Mouse (Mus musculus) megakaryocyte, embryonic 14.5 days (primary cell): ENCODE results near the gene Alox8. TPM values are rescaled to one million over a fixed set of nuclear protein-coding genes. Genes with fewer than 3 reads are reported as not detected.

Experiments used
- H3K27me3 ChIP-seq: replicated peaks from 2 replicates; pipeline ENCODE3; 2012; ENCODE audit warnings: inconsistent platforms
- H3K36me3 ChIP-seq: replicated peaks from 2 replicates; pipeline ENCODE3; 2012; ENCODE audit warnings: low read length, inconsistent platforms, mixed read lengths
- H3K4me1 ChIP-seq: 2 replicates; pipeline ENCODE4 v1.6.1; 2012; ENCODE audit warnings: inconsistent platforms
- H3K4me3 ChIP-seq: replicated peaks from 2 replicates; pipeline ENCODE3; 2012; ENCODE audit warnings: moderate library complexity, mild to moderate bottlenecking, inconsistent platforms
- H3K9me3 ChIP-seq: 2 replicates; pipeline ENCODE4 v1.6.1; 2012; ENCODE audit warnings: inconsistent platforms
- FLI1 ChIP-seq: IDR thresholded peaks from 2 replicates; pipeline ENCODE4 v1.6.1; 2012; ENCODE audit warnings: low read length, inconsistent platforms, mixed read lengths
- GATA1 ChIP-seq: IDR thresholded peaks from 3 replicates; pipeline ENCODE4 v1.6.1; 2012; ENCODE audit warnings: mixed read lengths, low read length, inconsistent platforms, borderline replicate concordance
- polyA plus RNA-seq: library from polyadenylated mRNA; stranded (reverse); fragments of >175 nt; gene quantifications from 2 replicates; pipeline ENCODE4 v1.2.3, GENCODE M21; 2012; ENCODE audit warnings: low replicate concordance; ENCODE audit not compliant: insufficient read depth

Alox8 gene
- polyA plus RNA-seq, 1 experiment: not detected

DNA sequence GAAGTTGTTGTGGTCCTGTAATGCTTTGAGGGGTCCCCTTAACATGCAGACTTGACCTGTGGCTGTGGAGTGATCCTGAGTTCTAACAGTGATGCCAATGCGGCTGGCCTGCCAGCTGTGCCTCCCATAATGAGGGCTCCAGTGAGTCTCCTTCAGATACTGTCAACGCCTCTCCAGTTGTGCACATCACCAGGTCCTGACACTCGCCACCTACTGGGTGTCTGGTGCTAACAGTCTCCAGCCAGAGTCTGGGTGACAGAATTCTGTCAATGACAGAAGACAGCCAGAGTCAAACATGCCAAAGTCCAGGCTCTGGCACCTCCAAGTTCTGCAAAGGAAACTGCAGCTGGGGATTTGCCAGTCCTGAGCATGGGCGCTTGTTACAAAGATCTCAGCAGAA lies 23.4 kb upstream of the Alox8 start:
- Histone ChIP-seq H3K9me3 (no peaks in the 10 kb centered on the region), H3K27me3 (peaks cover 68% of the 10 kb centered on the region), H3K36me3 (no peaks in the 10 kb centered on the region), H3K4me1 (no peaks in the 10 kb centered on the region; the same call in 1 of the 2 replicates), H3K4me3 (no peak overlapping the region)
- TF ChIP-seq GATA1: no peak
- no peak for TF ChIP-seq FLI1

DNA sequence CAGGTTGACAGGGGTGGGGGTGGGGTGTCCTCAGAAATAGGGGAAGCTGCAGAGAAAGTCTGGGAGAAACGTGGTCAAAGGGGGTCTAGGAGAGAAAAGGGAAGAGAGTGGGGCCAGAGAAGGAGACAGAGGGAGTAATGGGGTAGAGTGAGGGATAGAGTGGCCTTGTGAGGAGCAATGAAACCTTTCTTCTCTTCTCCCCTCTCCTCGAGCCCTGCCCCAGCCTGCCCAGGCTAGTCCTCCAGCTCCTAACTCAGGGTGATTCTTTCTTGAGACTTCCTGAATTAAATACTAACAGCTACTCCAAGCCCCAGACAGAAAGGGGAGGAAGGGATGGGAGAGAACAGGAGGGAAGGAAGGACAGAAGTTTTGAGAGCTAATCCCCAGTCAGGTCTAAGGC lies 21.0 kb upstream of the Alox8 start:
- H3K4me3 ChIP-seq: no peak overlapping the region
- no peaks in the 10 kb centered on the region; the same call in 1 of the 2 replicates for H3K4me1 ChIP-seq
- H3K36me3 ChIP-seq: no peaks in the 10 kb centered on the region
- TF ChIP-seq FLI1 (no peak), GATA1 (no peak)
- peaks cover 63% of the 10 kb centered on the region for H3K27me3 ChIP-seq
- H3K9me3 ChIP-seq: no peaks in the 10 kb centered on the region

DNA sequence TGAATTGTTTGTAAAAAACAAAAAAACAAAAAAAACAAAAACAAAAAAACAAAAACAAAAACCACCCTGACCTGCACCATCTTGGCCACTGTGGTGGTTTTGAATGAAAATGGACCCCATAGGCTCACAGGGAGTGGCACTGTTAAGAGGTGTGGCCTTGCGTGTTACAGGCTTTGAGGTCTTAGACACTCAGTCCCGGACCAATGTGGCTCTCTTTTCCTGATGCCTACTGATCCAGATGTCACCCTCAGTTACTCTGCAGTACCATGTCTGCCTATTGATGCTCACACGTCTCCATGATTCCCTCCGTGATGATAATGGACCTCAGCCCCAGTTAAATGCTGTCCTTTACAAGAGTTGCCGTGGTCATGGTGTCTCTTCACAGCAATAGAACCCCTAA lies 19.8 kb upstream of the Alox8 start:
- TF ChIP-seq GATA1 (no peak), FLI1 (no peak)
- H3K9me3 ChIP-seq: no peaks in the 10 kb centered on the region
- peaks cover 58% of the 10 kb centered on the region for H3K27me3 ChIP-seq
- no peak overlapping the region for H3K4me3 ChIP-seq
- no peaks in the 10 kb centered on the region for H3K4me1 ChIP-seq
- no peaks in the 10 kb centered on the region for H3K36me3 ChIP-seq

DNA sequence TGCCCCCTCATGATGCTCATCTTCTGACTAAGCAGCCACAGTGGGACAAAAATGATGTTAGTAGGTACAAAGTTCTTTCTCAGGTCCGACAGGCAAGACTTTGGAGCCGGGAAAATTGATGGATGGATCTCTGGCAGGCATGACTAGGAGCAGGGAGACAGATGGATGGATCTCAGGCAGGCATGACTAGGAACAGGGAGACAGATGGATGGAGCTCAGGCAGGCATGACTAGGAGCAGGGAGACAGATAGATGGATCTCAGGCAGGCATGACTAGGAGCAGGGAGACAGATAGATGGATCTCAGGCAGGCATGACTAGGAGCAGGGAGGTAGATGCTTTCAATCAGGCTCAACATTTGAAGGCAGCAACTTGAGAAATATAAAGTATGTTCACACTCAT lies 13.8 kb upstream of the Alox8 start:
- Histone ChIP-seq H3K36me3 (no peaks in the 10 kb centered on the region), H3K9me3 (no peaks in the 10 kb centered on the region), H3K27me3 (peaks cover 50% of the 10 kb centered on the region), H3K4me1 (no peaks in the 10 kb centered on the region), H3K4me3 (no peak overlapping the region)
- TF ChIP-seq GATA1: no peak
- TF ChIP-seq FLI1: no peak

DNA sequence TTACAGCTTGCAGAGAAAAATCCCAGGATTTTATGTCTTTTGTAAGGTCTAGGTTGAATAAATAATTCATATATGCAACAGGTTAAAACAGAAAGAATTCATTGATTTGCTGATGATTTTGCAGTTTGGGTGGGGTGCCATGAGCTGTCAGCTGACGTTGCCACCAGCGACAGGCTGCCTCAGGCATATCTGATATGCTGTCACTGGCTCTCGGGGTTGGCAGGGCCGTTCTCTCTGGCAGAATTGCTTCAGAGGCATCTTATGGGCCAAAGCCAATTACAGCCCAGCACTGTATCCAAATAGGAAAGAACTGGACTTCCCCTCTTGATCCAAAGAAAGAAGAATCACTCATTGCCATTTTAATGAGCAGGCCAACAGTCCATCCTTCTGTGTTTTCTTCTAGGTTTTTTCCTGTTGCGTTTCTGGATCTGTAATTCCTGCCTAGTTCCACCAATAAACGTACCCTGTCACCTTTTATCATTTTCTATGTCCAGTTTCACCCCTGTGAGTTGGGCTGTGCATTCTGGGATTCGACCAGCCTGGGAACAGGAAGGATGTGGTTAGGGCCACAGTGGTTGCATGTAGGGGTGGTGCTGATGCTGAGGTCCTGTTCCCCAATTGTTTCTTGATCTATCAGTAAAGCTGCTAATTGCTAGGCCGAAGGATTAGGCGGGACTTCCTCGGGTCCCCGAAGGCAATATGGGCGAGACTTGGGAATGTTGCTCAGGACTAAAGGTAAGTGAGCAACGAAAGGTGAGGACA lies 5.0 kb upstream of the Alox8 start:
- peaks cover 23% of the 10 kb centered on the region for H3K4me1 ChIP-seq
- peaks cover 76% of the 10 kb centered on the region for H3K27me3 ChIP-seq
- TF ChIP-seq GATA1: no peak
- no peak for TF ChIP-seq FLI1
- H3K4me3 ChIP-seq: no peak overlapping the region
- H3K9me3 ChIP-seq: no peaks in the 10 kb centered on the region
- no peaks in the 10 kb centered on the region for H3K36me3 ChIP-seq

DNA sequence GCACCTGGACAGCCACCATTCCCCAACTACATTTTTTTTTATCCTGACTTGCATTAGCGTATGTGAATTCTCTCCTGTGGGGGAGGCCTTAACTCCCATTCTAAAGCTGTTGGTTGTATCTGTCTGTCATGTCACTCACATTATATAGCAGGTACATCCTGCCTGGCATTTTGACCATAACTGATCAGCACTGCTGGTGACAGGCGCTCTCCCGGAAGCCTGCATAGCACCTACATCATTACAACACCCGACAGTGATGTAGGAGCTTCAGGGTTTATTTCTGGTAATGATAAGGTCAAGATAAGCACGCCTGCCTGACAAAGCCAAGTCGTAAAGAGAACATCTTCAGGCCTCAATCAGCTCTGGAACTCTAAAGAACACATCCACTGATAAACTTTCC lies 2.6 kb upstream of the Alox8 start:
- TF ChIP-seq FLI1: no peak
- no peak for TF ChIP-seq GATA1
- H3K27me3 ChIP-seq: peaks cover 75% of the 10 kb centered on the region
- H3K36me3 ChIP-seq: no peaks in the 10 kb centered on the region
- no peak overlapping the region for H3K4me3 ChIP-seq
- H3K9me3 ChIP-seq: no peaks in the 10 kb centered on the region
- peaks cover 33% of the 10 kb centered on the region for H3K4me1 ChIP-seq

DNA sequence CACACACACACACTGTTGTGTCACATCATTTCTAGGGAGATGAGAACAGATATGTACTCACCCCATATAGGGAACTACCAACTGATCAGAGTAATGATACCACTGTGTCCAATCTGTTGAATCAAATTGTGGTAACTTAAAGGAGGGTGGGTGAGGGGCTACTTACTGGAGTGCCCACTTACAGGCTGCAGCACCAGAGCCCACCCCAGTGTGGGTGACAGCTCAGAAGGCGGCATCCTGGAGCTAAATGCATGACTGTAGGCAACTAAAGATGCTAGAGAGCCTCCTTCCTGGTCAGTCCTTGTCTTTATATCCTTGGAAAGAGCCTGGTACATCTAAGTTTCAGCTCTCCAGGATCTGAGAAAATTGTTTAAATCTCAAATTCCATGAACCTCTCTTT lies 1.6 kb upstream of the Alox8 start:
- Histone ChIP-seq H3K36me3 (no peaks in the 10 kb centered on the region), H3K4me1 (peaks cover 33% of the 10 kb centered on the region)
- no peak for TF ChIP-seq FLI1
- TF ChIP-seq GATA1: no peak

DNA sequence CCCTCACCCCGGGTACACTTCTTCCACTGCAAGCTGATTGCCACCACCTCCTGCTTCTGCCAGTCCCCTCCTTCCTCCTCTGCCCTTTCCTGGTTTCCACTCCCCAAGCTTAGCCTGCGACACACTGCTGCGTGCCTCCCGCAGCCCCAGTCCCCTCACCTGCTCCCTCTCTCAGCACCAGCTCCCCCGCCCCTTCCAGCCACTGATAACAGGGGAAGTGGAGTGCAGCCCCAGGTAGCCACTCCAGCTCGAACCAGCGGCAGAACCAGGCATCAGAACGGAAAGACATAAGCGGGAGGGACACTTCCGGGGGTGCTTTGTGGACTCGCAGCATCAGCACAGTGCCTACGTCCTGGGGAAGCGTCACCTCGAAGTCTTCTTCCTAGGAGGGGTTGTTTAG lies 449 bp downstream of the Alox8 start:
- H3K4me1 ChIP-seq: peaks cover 20% of the 10 kb centered on the region
- no peaks in the 10 kb centered on the region for H3K9me3 ChIP-seq
- TF ChIP-seq FLI1: no peak
- TF ChIP-seq GATA1: no peak
- H3K36me3 ChIP-seq: no peaks in the 10 kb centered on the region
- H3K27me3 ChIP-seq: peaks cover 63% of the 10 kb centered on the region
- H3K4me3 ChIP-seq: peak overlapping the region; percentile 80

More for the DNA sequence above, 1.6 kb upstream of the Alox8 start:
- H3K4me3 ChIP-seq: no peak overlapping the region
- H3K9me3 ChIP-seq: no peaks in the 10 kb centered on the region
- peaks cover 68% of the 10 kb centered on the region for H3K27me3 ChIP-seq

DNA sequence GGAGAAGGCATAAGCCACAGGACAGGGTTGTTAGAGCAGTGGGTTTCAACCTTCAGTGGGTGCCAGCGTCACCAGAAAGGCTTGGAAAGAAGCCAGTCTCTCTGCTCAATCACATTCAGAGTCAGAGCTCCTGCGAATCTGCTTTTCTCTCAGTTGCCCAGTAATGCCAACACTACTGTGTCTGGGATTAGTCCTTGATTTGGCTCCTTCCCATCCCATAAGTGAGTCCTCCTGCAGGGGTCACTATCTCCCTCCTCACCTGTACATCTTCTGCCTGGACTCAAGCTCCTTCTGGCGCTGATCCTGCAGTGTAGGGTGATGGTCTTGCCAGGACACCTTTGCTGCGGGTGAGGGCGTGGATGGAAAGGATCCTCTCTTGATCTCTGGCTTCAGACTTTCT lies 877 bp downstream of the Alox8 start:
- Histone ChIP-seq H3K27me3 (peaks cover 59% of the 10 kb centered on the region), H3K4me3 (peak overlapping the region; percentile 80), H3K36me3 (no peaks in the 10 kb centered on the region), H3K4me1 (peaks cover 18% of the 10 kb centered on the region), H3K9me3 (no peaks in the 10 kb centered on the region)
- TF ChIP-seq FLI1 (no peak), GATA1 (no peak)

DNA sequence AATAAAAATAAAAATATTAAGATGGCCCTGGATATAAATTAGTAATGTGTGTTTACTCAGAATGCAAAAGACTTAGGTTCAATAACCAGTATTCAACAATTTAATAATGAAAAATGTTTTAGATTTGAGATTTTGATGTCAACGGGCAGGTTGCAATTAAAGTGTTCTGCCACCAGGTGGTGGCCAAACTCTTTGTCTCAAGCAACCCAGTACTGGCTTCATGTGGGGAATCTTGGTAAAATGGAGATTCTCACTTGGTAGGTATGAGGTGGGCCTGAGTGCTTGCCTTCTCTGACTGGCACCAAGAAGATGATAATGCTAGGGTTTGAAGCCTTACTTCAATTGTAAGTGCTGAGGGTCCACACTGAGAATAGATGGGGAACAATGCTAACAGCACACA lies 4.8 kb downstream of the Alox8 start:
- Histone ChIP-seq H3K36me3 (no peaks in the 10 kb centered on the region), H3K27me3 (peaks cover 54% of the 10 kb centered on the region), H3K4me3 (no peak overlapping the region), H3K9me3 (peaks cover 2% of the 10 kb centered on the region), H3K4me1 (peaks cover 15% of the 10 kb centered on the region)
- no peak for TF ChIP-seq GATA1
- TF ChIP-seq FLI1: no peak

DNA sequence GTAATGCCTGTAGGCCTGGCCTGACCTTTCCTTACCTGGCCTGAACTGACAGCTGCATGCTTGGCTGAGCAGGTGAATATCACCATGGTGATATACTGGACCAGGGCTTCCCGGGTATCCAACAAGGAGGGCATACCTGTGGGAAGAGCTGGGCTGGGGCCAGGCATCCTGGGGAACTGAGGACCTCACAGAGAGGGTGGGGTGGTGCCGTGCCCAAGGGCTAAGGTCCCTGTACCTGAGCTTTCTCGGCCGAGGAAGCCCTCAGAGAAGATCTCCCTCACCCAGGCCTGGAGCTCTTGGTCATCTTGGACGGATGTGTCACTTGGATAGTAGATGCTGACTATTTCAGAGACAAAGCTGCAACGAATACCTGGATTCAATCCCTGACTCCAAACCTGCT lies 11.7 kb downstream of the Alox8 start:
- Histone ChIP-seq H3K27me3 (peaks cover 66% of the 10 kb centered on the region), H3K36me3 (no peaks in the 10 kb centered on the region), H3K4me3 (no peak overlapping the region), H3K9me3 (peaks cover 6% of the 10 kb centered on the region), H3K4me1 (peaks cover 3% of the 10 kb centered on the region; the same call in 1 of the 2 replicates)
- TF ChIP-seq GATA1 (no peak), FLI1 (no peak)
